Mouse (Mus musculus): ENCODE results near the gene Cops7a.

The Cops7a gene

GRCm38 (mm10) chr6:124917518-124918330 lies 47.6 kb downstream of the Cops7a start:
- DNase-seq (ENCODE audit: low spot score): peak; percentile 87

DNA sequence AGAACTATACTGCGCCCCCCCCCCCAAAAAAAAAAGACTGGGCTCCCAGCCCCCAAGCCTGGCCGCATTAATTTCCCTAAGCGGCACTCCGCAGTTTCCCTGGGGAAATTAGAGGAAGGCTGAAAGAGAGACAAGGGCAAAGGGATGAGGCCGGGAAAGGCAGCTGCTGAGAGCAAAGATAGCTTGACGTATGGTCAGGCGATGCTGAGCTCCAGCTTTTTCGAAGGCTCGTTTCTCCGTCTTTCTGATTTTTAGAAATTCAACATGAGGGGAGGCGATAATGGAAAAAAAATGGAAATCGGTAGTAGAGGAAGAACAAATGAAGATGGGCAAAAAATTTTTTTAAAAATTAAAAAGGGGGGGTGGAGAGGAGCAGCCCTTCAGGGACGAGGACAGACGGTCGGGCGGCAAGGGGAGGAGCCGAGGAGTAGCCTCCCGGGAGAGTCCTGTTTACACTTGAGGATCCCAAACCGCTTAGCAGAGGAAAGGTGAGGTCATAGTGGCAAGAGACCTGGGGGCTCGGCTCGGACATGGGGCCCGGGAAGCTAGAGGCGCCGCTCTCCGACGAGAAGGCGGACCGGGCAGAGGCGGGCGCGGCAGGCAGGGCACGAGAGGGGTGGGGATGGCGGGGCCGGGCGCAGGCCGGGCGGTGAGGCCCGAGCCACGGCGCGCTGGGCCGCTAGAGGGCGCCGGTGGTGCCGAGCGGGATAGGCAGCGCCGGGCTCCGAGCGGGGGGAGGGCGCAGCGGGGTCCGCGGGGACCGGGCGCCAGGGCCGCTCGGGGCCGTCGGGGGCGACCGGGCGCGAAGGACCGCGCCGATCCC lies 48.4 kb downstream of the Cops7a start:
- DNase-seq (ENCODE audit: low spot score): peak; percentile 92

DNA sequence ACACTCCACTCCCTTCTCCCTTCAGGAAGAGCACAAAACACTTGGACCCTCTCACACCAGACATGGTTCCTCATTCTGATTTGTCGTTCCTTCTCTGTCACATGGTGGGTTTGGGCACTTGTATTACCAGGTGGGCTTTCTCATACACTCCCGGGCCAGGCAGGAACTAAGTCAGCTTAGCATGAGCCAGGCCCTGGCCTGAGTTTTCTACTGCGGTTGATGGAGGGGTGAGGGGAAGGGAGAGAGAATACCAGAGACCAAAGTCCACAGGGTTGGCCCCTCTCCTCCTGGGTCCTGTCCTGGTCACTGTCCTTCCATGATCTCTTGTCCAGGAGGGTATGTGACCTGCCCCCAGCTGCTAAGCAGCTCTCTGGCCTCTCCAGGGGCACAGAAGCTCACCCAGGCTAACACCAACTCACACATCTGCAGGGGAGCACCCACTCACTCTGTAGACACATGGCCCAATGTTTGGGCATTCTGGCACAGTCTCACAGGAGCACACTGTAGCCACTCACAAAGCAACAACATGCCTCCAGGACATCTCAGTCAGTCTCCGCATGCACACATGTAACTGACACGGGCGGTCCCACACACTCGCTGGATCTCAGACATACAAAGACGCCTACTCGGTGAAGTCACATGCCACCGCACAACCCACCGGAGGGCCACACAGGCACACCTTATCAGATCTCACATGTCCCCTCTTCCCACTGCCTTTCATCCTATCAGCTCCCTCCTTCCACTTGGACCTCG lies 49.2 kb downstream of the Cops7a start:
- no peak for DNase-seq (ENCODE audit: low spot score)

- DNase-seq (ENCODE audit: low spot score): no peak
Observed at GRCm38 (mm10) chr6:124915160-124915941, 50.0 kb downstream of the Cops7a start.

DNA sequence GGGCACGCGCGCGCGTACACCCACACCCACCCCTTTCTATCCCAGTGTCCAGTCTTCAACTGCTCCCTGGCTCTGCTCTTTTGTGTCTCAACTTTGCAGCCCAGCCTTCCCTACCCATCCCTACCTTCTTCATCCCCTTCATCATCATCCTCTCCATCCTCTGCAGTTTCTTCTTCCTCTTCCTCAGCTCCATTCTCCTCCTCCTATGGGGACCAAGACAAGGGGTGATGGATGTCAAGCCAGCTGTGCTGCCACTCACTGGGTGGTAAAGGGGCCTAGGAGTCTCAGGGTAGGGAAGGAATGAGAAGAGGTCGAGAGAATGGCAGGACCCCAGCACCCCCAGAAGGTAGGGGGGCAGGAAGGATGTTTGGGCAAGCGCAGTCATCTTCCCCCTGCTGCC lies 50.8 kb downstream of the Cops7a start:
- DNase-seq (ENCODE audit: low spot score): no peak

DNA sequence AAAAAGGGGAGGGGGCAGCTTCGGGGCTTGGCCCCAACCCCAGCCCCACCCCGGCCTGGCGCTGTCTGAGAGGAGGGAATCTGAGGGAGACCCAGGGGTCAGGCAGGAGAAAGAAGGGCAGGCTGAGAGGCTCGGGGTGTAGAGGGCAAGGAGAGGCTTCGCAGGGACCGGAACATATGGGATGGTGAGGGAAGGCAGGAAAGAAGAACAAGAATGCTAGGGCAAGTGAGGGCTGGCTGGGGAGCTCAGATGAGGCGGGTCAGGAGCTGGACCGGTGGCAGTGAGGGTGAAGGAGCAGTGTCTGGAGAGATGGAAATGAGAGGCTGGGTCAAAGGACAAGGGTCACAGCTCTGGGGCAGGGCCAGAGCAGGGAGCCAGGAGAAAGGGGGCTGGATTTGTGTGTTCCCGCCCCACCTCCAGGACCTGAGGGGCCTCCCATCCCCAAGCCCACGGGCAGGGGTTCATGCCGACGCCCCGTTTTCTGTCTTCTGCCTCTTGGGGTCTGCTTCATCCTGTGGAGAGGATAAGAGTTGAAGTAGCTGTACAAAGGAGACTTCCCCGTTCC lies 51.5 kb downstream of the Cops7a start:
- no peak for DNase-seq (ENCODE audit: low spot score)

DNA sequence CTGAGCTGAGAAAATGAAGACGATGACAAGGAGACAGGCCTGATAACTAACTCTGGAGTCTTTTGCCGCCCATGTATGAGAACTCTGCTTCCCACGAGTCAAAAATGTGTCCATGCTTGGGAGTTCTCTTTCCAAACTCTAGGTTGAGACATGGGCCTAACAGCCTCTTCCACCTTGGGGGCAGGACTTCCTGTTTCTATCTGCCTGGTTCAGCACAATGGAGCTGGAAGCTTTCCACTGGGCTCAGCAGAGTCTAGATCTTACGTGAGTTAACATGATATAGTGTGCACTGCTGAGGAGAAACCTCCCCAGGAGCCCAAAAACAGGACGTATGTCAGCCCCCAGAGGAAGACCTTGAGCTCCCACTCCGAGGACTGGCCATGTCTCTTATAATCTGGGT lies 52.1 kb downstream of the Cops7a start:
- no peak for DNase-seq (ENCODE audit: low spot score)

DNA sequence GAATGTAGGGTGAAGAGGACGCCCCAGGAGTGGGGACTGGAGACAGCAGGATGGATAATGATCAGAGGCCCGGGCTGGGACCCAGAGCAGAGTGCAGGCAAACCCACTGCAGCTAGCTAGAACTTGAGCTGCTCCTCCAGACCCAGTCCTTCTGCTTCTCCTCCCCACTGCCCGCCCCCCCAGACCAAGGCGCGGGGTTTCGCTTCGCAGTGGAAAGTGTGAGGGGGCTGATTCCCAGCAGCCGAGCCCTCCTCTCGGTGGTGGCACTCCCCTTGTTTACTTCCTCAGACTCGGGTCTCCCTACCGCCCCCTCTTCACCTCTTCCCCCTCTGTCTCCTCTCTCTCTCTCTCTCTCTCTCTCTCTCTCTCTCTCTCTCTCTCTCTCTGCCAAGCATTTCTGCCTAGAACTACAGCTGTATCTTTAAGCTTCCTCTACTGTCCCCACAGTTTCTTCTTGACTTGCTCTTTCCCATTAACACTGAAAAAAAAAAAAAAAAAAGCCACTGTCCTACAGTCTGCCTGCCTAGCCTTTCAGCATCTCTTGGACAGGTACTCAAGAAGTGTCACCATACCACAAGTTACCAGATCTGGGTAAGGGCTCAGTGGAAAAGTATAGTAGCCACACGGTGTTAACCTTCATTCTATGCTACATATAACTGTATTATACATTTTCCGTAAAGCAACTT lies 53.7 kb downstream of the Cops7a start, which contains the start of gene Lag3:
Gene Lag3, minus strand, starts transcription at position 173 of the 686 bp plus-strand sequence.
- DNase-seq (ENCODE audit: low spot score): no peak

DNA sequence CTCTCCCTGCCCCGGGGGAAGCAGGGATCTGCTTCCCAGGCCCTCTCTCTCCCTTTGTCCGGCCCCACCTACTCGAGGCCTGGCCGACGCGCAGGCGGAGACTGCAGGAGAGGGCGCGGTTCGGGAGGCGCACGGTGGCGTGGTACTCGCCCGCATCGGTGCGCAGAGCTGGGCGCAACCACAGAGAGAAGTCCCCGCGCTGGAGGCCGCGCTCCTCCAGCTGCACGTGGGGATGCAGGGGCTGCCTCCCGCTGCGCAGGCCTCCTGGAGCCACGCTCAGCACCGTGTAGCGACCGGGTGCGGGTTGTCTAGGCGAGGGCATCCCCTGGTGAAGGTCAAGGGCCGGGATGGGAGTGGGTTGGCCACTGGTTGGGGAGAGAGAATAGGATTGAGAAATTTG lies 55.3 kb downstream of the Cops7a start:
- DNase-seq (ENCODE audit: low spot score): no peak

Data from ovary, postnatal 14 days (tissue).